Mouse (Mus musculus) intestine, embryonic 16.5 days (tissue): ENCODE results near the gene Sgta. TPM values are rescaled to one million over a fixed set of nuclear protein-coding genes. Genes with fewer than 3 reads are reported as not detected.
"Not testable (repeated sequence)": the region's sequence is repeated elsewhere in the genome, so short reads cannot be mapped to it uniquely, and the experiment has no call there.

Source experiments
- ATAC-seq: fragments of 200-750 bp; cut with Nextera tagmentation; 2 replicates; pipeline ENCODE4 v1.8.0; 2017; ENCODE audit warnings: moderate TSS enrichment, moderate library complexity
- H3K27ac ChIP-seq: fragments of 300-500 bp; sonication (generic); 2 replicates; pipeline ENCODE4 v1.5.1; 2014; ENCODE audit warnings: mild to moderate bottlenecking, low read length
- H3K27me3 ChIP-seq: fragments of 300-500 bp; sonication (generic); replicated peaks from 2 replicates; pipeline ENCODE4 v1.6.1; 2014; ENCODE audit warnings: low read length, control low read depth, mixed read lengths; ENCODE audit not compliant: control insufficient read depth, insufficient read depth
- H3K36me3 ChIP-seq: fragments of 300-500 bp; sonication (generic); 2 replicates; pipeline ENCODE4 v1.6.1; 2014; ENCODE audit warnings: low read length, control low read depth; ENCODE audit not compliant: control insufficient read depth, insufficient read depth
- H3K4me1 ChIP-seq: fragments of 300-500 bp; sonication (generic); 2 replicates; pipeline ENCODE4 v1.6.1; 2014; ENCODE audit warnings: low read length, control low read depth, mixed read lengths; ENCODE audit not compliant: control insufficient read depth, insufficient read depth
- H3K4me2 ChIP-seq: fragments of 300-500 bp; sonication (generic); 2 replicates; pipeline ENCODE4 v1.6.1; 2014; ENCODE audit warnings: low read depth, low read length, control low read depth
- H3K4me3 ChIP-seq: fragments of 300-500 bp; sonication (generic); 2 replicates; pipeline ENCODE4 v1.5.1; 2014; ENCODE audit warnings: mild to moderate bottlenecking, low read length
- H3K9ac ChIP-seq: fragments of 300-500 bp; sonication (generic); 2 replicates; pipeline ENCODE4 v1.6.1; 2014; ENCODE audit warnings: low read depth, low read length
- H3K9me3 ChIP-seq: fragments of 300-500 bp; sonication (generic); 2 replicates; pipeline ENCODE4 v1.6.1; 2016; ENCODE audit warnings: low read length, control low read depth; ENCODE audit not compliant: control insufficient read depth
- WGBS: fragments of 180-500 bp; shearing (Covaris S2); extraction: QIAGEN DNeasy Blood & Tissue Kit; methylation state at CpG from one replicate; pipeline ENCODE4 v1.1.7; 2014; 5-methylcytosine and 5-hydroxymethylcytosine counted together
- polyA plus RNA-seq: library from polyadenylated mRNA; unstranded; fragments of >200 nt; fragmentation: Nextera tagmentation; extraction: Ambion mirVana; gene quantifications from 2 replicates; pipeline ENCODE4 v1.2.1, GENCODE M21; 2015

Gene Sgta
- polyA plus RNA-seq, 1 experiment from 2014 or later, result 204 TPM

GRCm38 (mm10) chr10:81045246-81045645 lies 14.7 kb downstream of the Sgta start:
- H3K4me2 ChIP-seq, H3K27ac ChIP-seq, H3K27me3 ChIP-seq, ATAC-seq, H3K4me3 ChIP-seq, H3K4me1 ChIP-seq, H3K9me3 ChIP-seq, H3K9ac ChIP-seq: not testable (repeated sequence)
- H3K36me3 ChIP-seq, result peaks cover 49% of the 10 kb centered on the region
- WGBS, result 91% methylated on average over 13 of the region's 14 CpGs

GRCm38 (mm10) chr10:81041458-81042175 lies 18.4 kb downstream of the Sgta start:
- H3K9me3 ChIP-seq, result no peaks in the 10 kb centered on the region
- H3K27ac ChIP-seq, result no peak overlapping the region
- 30% methylated on average over 13 of the region's 13 CpGs for WGBS
- no peak overlapping the region for H3K4me2 ChIP-seq
- no peak for ATAC-seq
- H3K36me3 ChIP-seq, result peaks cover 23% of the 10 kb centered on the region
- H3K4me1 ChIP-seq, result no peaks in the 10 kb centered on the region; the same call in 1 of the 2 replicates
- no peak overlapping the region for H3K9ac ChIP-seq
- H3K4me3 ChIP-seq, result no peak overlapping the region
- no peaks in the 10 kb centered on the region for H3K27me3 ChIP-seq

GRCm38 (mm10) chr10:81036988-81037580 lies 22.9 kb downstream of the Sgta start, which contains the start of gene Slc39a3:
Gene Slc39a3 (minus strand): TSS chr10:81037426.
- H3K36me3 ChIP-seq, result 0 out of 2 replicates have a peak, but pooled peaks cover 5% of the 10 kb centered on the region
- H3K4me3 ChIP-seq, result peak within 1 kb of the TSS; percentile 75
- no peaks in the 10 kb centered on the region; the same call in 1 of the 2 replicates for H3K4me1 ChIP-seq
- peak within 1 kb of the TSS; percentile 77 for H3K4me2 ChIP-seq
- no peaks in the 10 kb centered on the region for H3K9me3 ChIP-seq
- WGBS, result under 1% methylated on average over 35 of the region's 35 CpGs
- H3K27ac ChIP-seq, result peak within 1 kb of the TSS; percentile 10; the same call in 1 of the 2 replicates
- peak within 1 kb of the TSS; percentile 82 for H3K9ac ChIP-seq
- H3K27me3 ChIP-seq, result no peaks in the 10 kb centered on the region
- peak; percentile 99 for ATAC-seq

GRCm38 (mm10) chr10:81036251-81036650 lies 23.7 kb downstream of the Sgta start:
- H3K4me2 ChIP-seq, result no peak overlapping the region
- 75% methylated on average over 7 of the region's 7 CpGs for WGBS
- no peak overlapping the region for H3K4me3 ChIP-seq
- H3K27ac ChIP-seq, result no peak overlapping the region
- no peaks in the 10 kb centered on the region for H3K27me3 ChIP-seq
- no peaks in the 10 kb centered on the region; the same call in 1 of the 2 replicates for H3K4me1 ChIP-seq
- 0 out of 2 replicates have a peak, but pooled peaks cover 5% of the 10 kb centered on the region for H3K36me3 ChIP-seq
- no peaks in the 10 kb centered on the region for H3K9me3 ChIP-seq
- no peak overlapping the region for H3K9ac ChIP-seq
- ATAC-seq, result no peak

- Histone ChIP-seq H3K4me1 (no peaks in the 10 kb centered on the region), H3K4me2 (no peak overlapping the region), H3K4me3 (no peak overlapping the region), H3K27me3 (no peaks in the 10 kb centered on the region), H3K9me3 (no peaks in the 10 kb centered on the region), H3K36me3 (peaks cover 8% of the 10 kb centered on the region; the same call in 1 of the 2 replicates), H3K9ac (no peak overlapping the region), H3K27ac (no peak overlapping the region)
- ATAC-seq, result no peak
- WGBS, result 78% methylated on average over 10 of the region's 10 CpGs
Measured at GRCm38 (mm10) chr10:81033586-81033985, 26.4 kb downstream of the Sgta start.

GRCm38 (mm10) chr10:81029031-81029430 lies 30.9 kb downstream of the Sgta start:
- Histone ChIP-seq H3K4me2 (no peak overlapping the region), H3K9me3 (no peaks in the 10 kb centered on the region), H3K4me3 (no peak overlapping the region), H3K9ac (no peak overlapping the region), H3K27ac (no peak overlapping the region), H3K27me3 (peaks cover 18% of the 10 kb centered on the region), H3K4me1 (no peaks in the 10 kb centered on the region), H3K36me3 (peaks cover 8% of the 10 kb centered on the region; the same call in 1 of the 2 replicates)
- WGBS, result 67% methylated on average over 10 of the region's 10 CpGs
- no peak for ATAC-seq

GRCm38 (mm10) chr10:81028219-81028618 lies 31.8 kb downstream of the Sgta start:
- Histone ChIP-seq H3K4me2 (no peak overlapping the region), H3K9ac (no peak overlapping the region), H3K36me3 (peaks cover 8% of the 10 kb centered on the region; the same call in 1 of the 2 replicates), H3K9me3 (no peaks in the 10 kb centered on the region), H3K4me1 (no peaks in the 10 kb centered on the region), H3K4me3 (no peak overlapping the region), H3K27me3 (peaks cover 22% of the 10 kb centered on the region), H3K27ac (no peak overlapping the region)
- ATAC-seq, result no peak

- WGBS, result 70% methylated on average over 4 of the region's 4 CpGs
- no peak for ATAC-seq
- H3K4me3 ChIP-seq, result no peak overlapping the region
Measured at GRCm38 (mm10) chr10:81027331-81027730, 32.6 kb downstream of the Sgta start.

GRCm38 (mm10) chr10:81026857-81027256 lies 33.1 kb downstream of the Sgta start:
- H3K27me3 ChIP-seq, result peaks cover 30% of the 10 kb centered on the region
- no peak overlapping the region for H3K9ac ChIP-seq
- H3K4me3 ChIP-seq, result no peak overlapping the region
- ATAC-seq, result no peak
- H3K9me3 ChIP-seq, result no peaks in the 10 kb centered on the region
- no peaks in the 10 kb centered on the region for H3K4me1 ChIP-seq
- WGBS, result 91% methylated on average over 5 of the region's 5 CpGs
- H3K27ac ChIP-seq, result no peak overlapping the region
- H3K4me2 ChIP-seq, result no peak overlapping the region
- H3K36me3 ChIP-seq, result peaks cover 3% of the 10 kb centered on the region; the same call in 1 of the 2 replicates

More at GRCm38 (mm10) chr10:81027331-81027730, 32.6 kb downstream of the Sgta start:
- no peaks in the 10 kb centered on the region for H3K9me3 ChIP-seq
- peaks cover 27% of the 10 kb centered on the region for H3K27me3 ChIP-seq
- H3K36me3 ChIP-seq, result peaks cover 3% of the 10 kb centered on the region; the same call in 1 of the 2 replicates
- no peak overlapping the region for H3K9ac ChIP-seq
- no peaks in the 10 kb centered on the region for H3K4me1 ChIP-seq
- no peak overlapping the region for H3K4me2 ChIP-seq
- H3K27ac ChIP-seq, result no peak overlapping the region
